Mouse (Mus musculus) lung, postnatal 0 days (tissue): ENCODE results near the gene Abtb2.

Experiments
- CTCF ChIP-seq: IDR thresholded peaks from 2 replicates; pipeline ENCODE4 v1.5.1; 2016; ENCODE audit warnings: antibody characterized with exemption, mild to moderate bottlenecking
- EP300 ChIP-seq: IDR thresholded peaks from 2 replicates; pipeline ENCODE4 v1.6.1; 2016; ENCODE audit warnings: antibody characterized with exemption, mild to moderate bottlenecking, control low read depth

DNA sequence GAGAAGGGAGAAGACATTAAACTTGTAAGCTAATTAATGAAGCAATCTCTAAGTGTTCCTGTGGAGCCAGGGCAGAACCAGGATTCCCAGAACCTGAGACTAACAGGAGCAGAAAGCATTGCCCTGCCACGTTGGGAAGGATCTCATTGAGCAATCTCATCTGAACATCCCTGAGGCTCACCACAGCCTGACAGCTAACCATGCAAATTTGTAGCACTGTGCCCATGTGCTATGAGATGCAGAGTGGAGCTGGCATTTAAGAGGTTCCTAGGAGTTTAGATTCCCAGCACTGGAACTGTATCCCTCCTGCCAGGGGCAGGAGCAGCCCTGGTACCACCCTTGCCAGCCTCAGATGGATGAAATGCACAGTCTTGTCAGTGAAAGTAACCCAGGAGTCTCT, 95.6 kb downstream of the Abtb2 start:
- TF ChIP-seq CTCF (no peak), EP300 (no peak)
